Comparison of ENCODE assay signal across 27 mouse cellular contexts in the genomic region with DNA sequence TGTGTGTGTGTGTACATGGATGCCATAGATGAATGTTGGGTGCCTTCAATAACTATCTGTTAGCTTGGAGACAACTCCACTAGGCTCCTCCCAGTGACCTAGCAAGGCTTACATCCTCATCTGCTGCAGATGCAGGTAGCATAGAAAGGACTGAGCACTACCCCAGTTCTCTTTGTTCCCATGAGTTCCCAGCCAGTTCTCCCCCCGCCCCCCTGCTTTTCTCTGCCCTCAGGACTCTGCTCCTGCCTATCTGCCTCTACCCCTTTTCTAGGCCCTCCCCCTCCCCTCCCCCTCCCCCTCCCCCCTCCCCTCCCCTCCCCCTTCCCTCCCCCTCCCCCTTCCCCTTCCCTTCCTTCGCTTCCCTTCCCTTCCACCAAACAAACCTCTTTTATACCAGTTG. TPM values are rescaled to one million over a fixed set of nuclear protein-coding genes. Genes with fewer than 3 reads are reported as not detected.
DNase-seq lines count a peak whose midpoint lies in the region; ATAC-seq and TF ChIP-seq lines count a peak whose summit lies in the region.
"Had no signal": no experiment of that assay in that cellular context is flagged by ENCODE, and none has a peak within 500 bp of the region (broad histone marks: within the 10 kb centered on the region; RNA-seq: fewer than 3 reads in every experiment).

No protein-coding gene starts in this region.

- H3K27me3 ChIP-seq in forebrain, embryonic 11.5 days (ENCODE audit: control insufficient read depth, insufficient read depth, low read length): no peaks in the 10 kb centered on the region
- no peaks in the 10 kb centered on the region for H3K27me3 ChIP-seq in forebrain, embryonic 14.5 days (replicated peaks; ENCODE audit: control insufficient read depth, insufficient read depth, low read length)
- no peaks in the 10 kb centered on the region for H3K27me3 ChIP-seq in midbrain, embryonic 11.5 days (ENCODE audit: control insufficient read depth, insufficient read depth, low read length)
- H3K27me3 ChIP-seq in midbrain, postnatal 0 days (ENCODE audit: insufficient read depth, low read length): no peaks in the 10 kb centered on the region
- no peaks in the 10 kb centered on the region for H3K27me3 ChIP-seq in hindbrain, embryonic 14.5 days (ENCODE audit: control insufficient read depth, insufficient read depth, low read length)
- H3K27me3 ChIP-seq: heart, embryonic 12.5 days; hindbrain, embryonic 15.5 days; limb, embryonic 15.5 days had no signal

- H3K4me3 ChIP-seq in forebrain, embryonic 11.5 days (ENCODE audit: low read depth, low read length): no peak overlapping the region
- no peak overlapping the region for H3K4me3 ChIP-seq in forebrain, embryonic 14.5 days (ENCODE audit: low read depth, low read length)
- H3K4me3 ChIP-seq in midbrain, embryonic 11.5 days (ENCODE audit: low read depth, low read length): no peak overlapping the region
- no peak overlapping the region for H3K4me3 ChIP-seq in midbrain, postnatal 0 days (ENCODE audit: low read depth, low read length)
- no peak overlapping the region for H3K4me3 ChIP-seq in hindbrain, embryonic 14.5 days (replicated peaks; ENCODE audit: low read length)
- H3K4me3 ChIP-seq: forebrain, embryonic 12.5 days; heart, embryonic 12.5 days; hindbrain, embryonic 15.5 days; limb, embryonic 15.5 days had no signal

- intact Hi-C loops in gastrocnemius, postnatal 14 days (cut with DNase I; ENCODE audit: low total_unique reads): no loop called here

- ATAC-seq in forebrain, embryonic 11.5 days (replicated peaks; ENCODE audit: low FRiP score): peak; percentile 25; the same call in 1 of the 2 replicates
- ATAC-seq in forebrain, embryonic 14.5 days: no peak
- no peak for ATAC-seq in midbrain, embryonic 11.5 days (ENCODE audit: low FRiP score)
- no peak for ATAC-seq in midbrain, postnatal 0 days (ENCODE audit: low FRiP score)
- ATAC-seq in hindbrain, embryonic 14.5 days (ENCODE audit: low FRiP score): no peak

- peak; percentile 51 for DNase-seq in forebrain, embryonic 11.5 days (ENCODE audit: low spot score)
- no peak for DNase-seq in forebrain, embryonic 14.5 days (ENCODE audit: low spot score)
- peak; percentile 86 for DNase-seq in midbrain, embryonic 11.5 days (ENCODE audit: low spot score, missing footprints)
- DNase-seq in midbrain, postnatal 0 days (ENCODE audit: low spot score): no peak
- DNase-seq in ES-CJ7 (ENCODE audit: low read depth, low spot score): peak; percentile 21
- DNase-seq in hindbrain, embryonic 14.5 days (ENCODE audit: low spot score): no peak
- no peak for DNase-seq in gastrocnemius, postnatal 14 days
- DNase-seq: adrenal gland, postnatal 14 days; cerebellum, adult 9-10 months; gastrocnemius, postnatal 10 days; heart, adult 18-20 months; heart, postnatal 10 days; kidney, adult 11 months; layer of hippocampus, adult 9-11 months; lung, embryonic 14.5 days; thymus, adult 2 months; thymus, postnatal 4 days had no signal

- H3K27ac ChIP-seq in forebrain, embryonic 11.5 days (ENCODE audit: low read depth, low read length): no peak overlapping the region
- H3K27ac ChIP-seq in forebrain, embryonic 14.5 days (ENCODE audit: low read depth, low read length): no peak overlapping the region
- H3K27ac ChIP-seq in midbrain, embryonic 11.5 days (ENCODE audit: low read depth, low read length): no peak overlapping the region
- H3K27ac ChIP-seq in midbrain, postnatal 0 days (ENCODE audit: low read depth, low read length): no peak overlapping the region
- peak overlapping the region; percentile 69; the same call in 1 of the 2 replicates for H3K27ac ChIP-seq in hindbrain, embryonic 14.5 days
- H3K27ac ChIP-seq: kidney, postnatal 0 days; limb, embryonic 15.5 days; liver, embryonic 14.5 days; stomach, postnatal 0 days had no signal

- 11% methylated on average over 1 of the region's 2 CpGs for WGBS in forebrain, embryonic 11.5 days
- WGBS in forebrain, embryonic 14.5 days: 44% methylated on average over 2 of the region's 2 CpGs
- 30% methylated on average over 1 of the region's 2 CpGs for WGBS in midbrain, embryonic 11.5 days
- 38% methylated on average over 1 of the region's 2 CpGs for WGBS in midbrain, postnatal 0 days
- WGBS in hindbrain, embryonic 14.5 days: 33% methylated on average over 1 of the region's 2 CpGs

- H3K36me3 ChIP-seq in forebrain, embryonic 11.5 days (ENCODE audit: control insufficient read depth, insufficient read depth, low read length): no peaks in the 10 kb centered on the region
- H3K36me3 ChIP-seq in forebrain, embryonic 14.5 days (ENCODE audit: control insufficient read depth, insufficient read depth, low read length): no peaks in the 10 kb centered on the region
- no peaks in the 10 kb centered on the region for H3K36me3 ChIP-seq in midbrain, embryonic 11.5 days (ENCODE audit: control insufficient read depth, insufficient read depth, low read length)
- H3K36me3 ChIP-seq in midbrain, postnatal 0 days (ENCODE audit: insufficient read depth, low read length): no peaks in the 10 kb centered on the region
- H3K36me3 ChIP-seq in hindbrain, embryonic 14.5 days (replicated peaks; ENCODE audit: control insufficient read depth, insufficient read depth): no peaks in the 10 kb centered on the region
- H3K36me3 ChIP-seq: forebrain, embryonic 12.5 days; heart, embryonic 12.5 days; hindbrain, embryonic 15.5 days; limb, embryonic 15.5 days had no signal

- H3K4me1 ChIP-seq in forebrain, embryonic 11.5 days (replicated peaks; ENCODE audit: control insufficient read depth, insufficient read depth, low read length): peaks cover 3% of the 10 kb centered on the region; the same call in 1 of the 2 replicates
- H3K4me1 ChIP-seq in forebrain, embryonic 14.5 days (ENCODE audit: control insufficient read depth, insufficient read depth, low read length): peaks cover 7% of the 10 kb centered on the region
- H3K4me1 ChIP-seq in midbrain, embryonic 11.5 days (ENCODE audit: control insufficient read depth, insufficient read depth, low read length): peaks cover 5% of the 10 kb centered on the region
- H3K4me1 ChIP-seq in midbrain, postnatal 0 days (ENCODE audit: insufficient read depth, low read length): no peaks in the 10 kb centered on the region
- H3K4me1 ChIP-seq in hindbrain, embryonic 14.5 days (replicated peaks; ENCODE audit: control insufficient read depth, insufficient read depth, low read length): peaks cover 16% of the 10 kb centered on the region
- H3K4me1 ChIP-seq: heart, embryonic 12.5 days had no signal

- H3K4me2 ChIP-seq in forebrain, embryonic 11.5 days (ENCODE audit: low read depth, low read length, severe bottlenecking): no peak overlapping the region
- H3K4me2 ChIP-seq in forebrain, embryonic 14.5 days (ENCODE audit: low read length): no peak overlapping the region
- no peak overlapping the region for H3K4me2 ChIP-seq in midbrain, embryonic 11.5 days
- H3K4me2 ChIP-seq in midbrain, postnatal 0 days (ENCODE audit: low read depth, low read length, poor library complexity, severe bottlenecking): no peak overlapping the region
- H3K4me2 ChIP-seq in hindbrain, embryonic 14.5 days (replicated peaks): no peak overlapping the region
- H3K4me2 ChIP-seq: heart, embryonic 12.5 days; hindbrain, embryonic 15.5 days; limb, embryonic 15.5 days; lung, embryonic 14.5 days had no signal

- no peak overlapping the region for H3K9ac ChIP-seq in forebrain, embryonic 11.5 days (ENCODE audit: low read length)
- no peak overlapping the region for H3K9ac ChIP-seq in forebrain, embryonic 14.5 days (ENCODE audit: low read length)
- no peak overlapping the region for H3K9ac ChIP-seq in midbrain, embryonic 11.5 days (ENCODE audit: low read length)
- no peak overlapping the region for H3K9ac ChIP-seq in midbrain, postnatal 0 days (replicated peaks; ENCODE audit: low read length, poor library complexity, severe bottlenecking)
- no peak overlapping the region for H3K9ac ChIP-seq in hindbrain, embryonic 14.5 days
- H3K9ac ChIP-seq: forebrain, embryonic 12.5 days; heart, embryonic 12.5 days; hindbrain, embryonic 15.5 days; limb, embryonic 15.5 days; liver, embryonic 14.5 days; lung, embryonic 14.5 days had no signal

- no peaks in the 10 kb centered on the region for H3K9me3 ChIP-seq in forebrain, embryonic 11.5 days (ENCODE audit: control insufficient read depth, low read length)
- H3K9me3 ChIP-seq in forebrain, embryonic 14.5 days (replicated peaks; ENCODE audit: control insufficient read depth, low read length): no peaks in the 10 kb centered on the region
- no peaks in the 10 kb centered on the region for H3K9me3 ChIP-seq in midbrain, embryonic 11.5 days (ENCODE audit: control insufficient read depth, low read length)
- no peaks in the 10 kb centered on the region for H3K9me3 ChIP-seq in midbrain, postnatal 0 days (ENCODE audit: low read length)
- H3K9me3 ChIP-seq in hindbrain, embryonic 14.5 days (ENCODE audit: control insufficient read depth, low read length): no peaks in the 10 kb centered on the region
- H3K9me3 ChIP-seq: forebrain, embryonic 12.5 days; heart, embryonic 12.5 days; hindbrain, embryonic 15.5 days; limb, embryonic 15.5 days had no signal

- TF ChIP-seq CTCF in midbrain, postnatal 0 days (IDR thresholded peaks at IDR 0.05): no peak

RNA-seq across cellular contexts. Expression of a gene that starts 23.8 kb away (rescaled TPM):
- 0.63 and 0.68 TPM in 2 replicates for polyA plus RNA-seq in forebrain, embryonic 11.5 days (2014; fragmentation: Nextera tagmentation; extraction: Ambion mirVana)
- polyA plus RNA-seq in forebrain, embryonic 14.5 days (2014; fragmentation: Nextera tagmentation; extraction: Ambion mirVana): 1.3 and 2.0 TPM in 2 replicates
- 0.51 and 0.72 TPM in 2 replicates for polyA plus RNA-seq in midbrain, embryonic 11.5 days (2014; fragmentation: Nextera tagmentation; extraction: Ambion mirVana)
- total RNA-seq in midbrain, postnatal 0 days (2014; rRNA removed): 2.4 and 3.4 TPM in 2 replicates
- polyA plus RNA-seq in midbrain, postnatal 0 days (2015; fragmentation: Nextera tagmentation; extraction: Ambion mirVana): 3.8 and 4.4 TPM in 2 replicates
- 1.7 and 2.8 TPM in 2 replicates for polyA plus RNA-seq in hindbrain, embryonic 14.5 days (2014; fragmentation: Nextera tagmentation; extraction: Ambion mirVana)
- not detected for total RNA-seq in gastrocnemius, postnatal 14 days (2021)
- total RNA-seq: adrenal gland, postnatal 14 days; common myeloid progenitor, adult 5-6 weeks; gastrocnemius, postnatal 10 days; heart, adult 18-20 months; heart, postnatal 10 days; megakaryocyte, adult 5-6 weeks had no signal
- polyA plus RNA-seq: heart, embryonic 12.5 days; kidney, postnatal 0 days; large intestine, adult 2 months; limb, embryonic 15.5 days; liver, embryonic 14.5 days had no signal

RNA-seq across cellular contexts. Expression of a gene that starts 26.2 kb away (rescaled TPM):
- polyA plus RNA-seq in forebrain, embryonic 11.5 days (2014; fragmentation: Nextera tagmentation; extraction: Ambion mirVana): 2.2 and 2.8 TPM in 2 replicates
- polyA plus RNA-seq in forebrain, embryonic 14.5 days (2014; fragmentation: Nextera tagmentation; extraction: Ambion mirVana): 8.7 and 12.2 TPM in 2 replicates
- polyA plus RNA-seq in midbrain, embryonic 11.5 days (2014; fragmentation: Nextera tagmentation; extraction: Ambion mirVana): 2.7 and 2.9 TPM in 2 replicates
- total RNA-seq in midbrain, postnatal 0 days (2014; rRNA removed): 10.1 and 16.1 TPM in 2 replicates
- polyA plus RNA-seq in midbrain, postnatal 0 days (2015; fragmentation: Nextera tagmentation; extraction: Ambion mirVana): 19.8 and 22.9 TPM in 2 replicates
- 15.4 and 18.3 TPM in 2 replicates for polyA plus RNA-seq in hindbrain, embryonic 14.5 days (2014; fragmentation: Nextera tagmentation; extraction: Ambion mirVana)
- total RNA-seq in gastrocnemius, postnatal 14 days (2021): under 1 TPM in 1 of 2 experiments, not detected in 1; 0.07 TPM

RNA-seq across cellular contexts. Expression of a gene that starts 52.1 kb away (rescaled TPM):
- polyA plus RNA-seq in forebrain, embryonic 11.5 days (2014; fragmentation: Nextera tagmentation; extraction: Ambion mirVana): 49.4 and 53.3 TPM in 2 replicates
- polyA plus RNA-seq in forebrain, embryonic 14.5 days (2014; fragmentation: Nextera tagmentation; extraction: Ambion mirVana): 56.3 and 62.0 TPM in 2 replicates
- 57.2 and 66.8 TPM in 2 replicates for polyA plus RNA-seq in midbrain, embryonic 11.5 days (2014; fragmentation: Nextera tagmentation; extraction: Ambion mirVana)
- total RNA-seq in midbrain, postnatal 0 days (2014; rRNA removed): 35.6 and 50.2 TPM in 2 replicates
- polyA plus RNA-seq in midbrain, postnatal 0 days (2015; fragmentation: Nextera tagmentation; extraction: Ambion mirVana): 40.4 and 41.7 TPM in 2 replicates
- 51.8 and 52.0 TPM in 2 replicates for polyA plus RNA-seq in hindbrain, embryonic 14.5 days (2014; fragmentation: Nextera tagmentation; extraction: Ambion mirVana)
- 10 to 100 TPM; 17.7 to 19.7 TPM for total RNA-seq in gastrocnemius, postnatal 14 days (2021)

Comparison
In these comparisons a context has a peak if more than half of its experiments do, and no peak if none do; other contexts are left out.
1. DNase-seq: peak in forebrain, embryonic 11.5 days (single experiment), midbrain, embryonic 11.5 days (single experiment) and ES-CJ7 (single experiment); none in forebrain, embryonic 14.5 days (single experiment), midbrain, postnatal 0 days (single experiment), hindbrain, embryonic 14.5 days (single experiment) and gastrocnemius, postnatal 14 days (single experiment).